Mouse (Mus musculus) bone marrow, adult 2 months (tissue): ENCODE measurements at regions not wholly inside any gene's neighbourhood (a gene's known extent, or its start where the extent isn't known, plus 50 kb on each side); places are given as distances from the start of the nearest gene placed in this dataset.

ENCODE experiments used
- CTCF ChIP-seq: fragments of 200-500 bp; IDR thresholded peaks from 2 replicates; pipeline ENCODE4 v1.5.1; 2011; ENCODE audit warnings: low read length, control low read depth; ENCODE audit not compliant: control insufficient read depth, insufficient read depth
- POLR2A ChIP-seq: fragments of 200-500 bp; IDR thresholded peaks from 2 replicates; pipeline ENCODE4 v1.6.1; 2011; ENCODE audit warnings: low read depth, mild to moderate bottlenecking, control low read depth, low read length, borderline replicate concordance; ENCODE audit not compliant: control insufficient read depth

DNA sequence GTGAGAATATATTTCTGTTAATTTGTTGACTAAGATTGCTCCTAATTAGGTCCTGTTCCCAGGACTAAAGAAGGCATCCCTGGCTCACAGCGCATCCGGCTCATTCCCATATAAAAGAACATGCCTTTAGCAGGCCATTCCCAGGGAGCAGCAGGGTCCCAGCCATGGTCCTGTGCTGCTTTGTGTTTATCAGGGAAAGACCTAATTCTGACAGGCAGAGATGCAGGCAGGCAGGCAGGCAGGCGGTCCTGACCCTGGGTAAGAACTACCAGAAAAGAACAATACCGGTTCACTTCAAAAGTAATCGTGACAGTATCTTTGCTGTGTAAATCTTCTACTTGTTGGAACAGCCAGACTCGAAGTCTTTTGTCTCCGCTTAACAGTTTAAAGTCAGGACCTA lies 97.3 kb upstream of the Arl4c start:
- TF ChIP-seq CTCF (no peak), POLR2A (no peak)
